Mouse (Mus musculus) neural tube, embryonic 11.5 days (tissue): ENCODE results near the gene Fau. TPM values are rescaled to one million over a fixed set of nuclear protein-coding genes. Genes with fewer than 3 reads are reported as not detected.

Experiments used
- ATAC-seq: fragments of 200-750 bp; cut with Nextera tagmentation; 2 replicates; pipeline ENCODE4 v1.8.0; 2017; ENCODE audit warnings: moderate number of reproducible peaks, mild to moderate bottlenecking, moderate TSS enrichment, moderate library complexity; ENCODE audit not compliant: insufficient read depth, low FRiP score, low TSS enrichment
- DNase-seq: peaks from one replicate; pipeline ENCODE4 v3.0.0-alpha.2; 2015; ENCODE audit warnings: low spot score
- H3K27ac ChIP-seq: fragments of 300-500 bp; sonication (generic); 2 replicates; pipeline ENCODE4 v1.5.1; 2014; ENCODE audit warnings: low read depth, mild to moderate bottlenecking, low read length
- H3K27me3 ChIP-seq: fragments of 300-500 bp; sonication (generic); 2 replicates; pipeline ENCODE4 v1.6.1; 2014; ENCODE audit warnings: mild to moderate bottlenecking, low read length, mixed read lengths; ENCODE audit not compliant: control insufficient read depth, insufficient read depth
- H3K36me3 ChIP-seq: fragments of 300-500 bp; sonication (generic); 2 replicates; pipeline ENCODE4 v1.6.1; 2014; ENCODE audit warnings: mild to moderate bottlenecking, low read length, moderate library complexity, mixed read lengths; ENCODE audit not compliant: control insufficient read depth, insufficient read depth
- H3K4me1 ChIP-seq: fragments of 300-500 bp; sonication (generic); 2 replicates; pipeline ENCODE4 v1.6.1; 2014; ENCODE audit warnings: low read length, mixed read lengths; ENCODE audit not compliant: control insufficient read depth, insufficient read depth
- H3K4me2 ChIP-seq: fragments of 300-500 bp; sonication (generic); 2 replicates; pipeline ENCODE4 v1.6.1; 2014; ENCODE audit warnings: low read depth, mild to moderate bottlenecking, moderate library complexity
- H3K4me3 ChIP-seq: fragments of 300-500 bp; sonication (generic); 2 replicates; pipeline ENCODE4 v1.5.1; 2014; ENCODE audit warnings: low read depth, low read length
- H3K9ac ChIP-seq: fragments of 300-500 bp; sonication (generic); 2 replicates; pipeline ENCODE4 v1.6.1; 2014; ENCODE audit warnings: mild to moderate bottlenecking, low read length
- H3K9me3 ChIP-seq: fragments of 300-500 bp; sonication (generic); 2 replicates; pipeline ENCODE4 v1.6.1; 2016; ENCODE audit warnings: low read length; ENCODE audit not compliant: control insufficient read depth
- WGBS: fragments of 180-500 bp; shearing (Covaris S2); extraction: QIAGEN DNeasy Blood & Tissue Kit; methylation state at CpG from one replicate; pipeline ENCODE4 v1.1.7; 2014; 5-methylcytosine and 5-hydroxymethylcytosine counted together
- polyA plus RNA-seq: library from polyadenylated mRNA; unstranded; fragments of >200 nt; fragmentation: Nextera tagmentation; extraction: Ambion mirVana; gene quantifications from 2 replicates; pipeline ENCODE4 v1.2.1, GENCODE M21; 2014

Gene Fau
- polyA plus RNA-seq, 1 experiment from 2014 or later: 790 TPM

DNA sequence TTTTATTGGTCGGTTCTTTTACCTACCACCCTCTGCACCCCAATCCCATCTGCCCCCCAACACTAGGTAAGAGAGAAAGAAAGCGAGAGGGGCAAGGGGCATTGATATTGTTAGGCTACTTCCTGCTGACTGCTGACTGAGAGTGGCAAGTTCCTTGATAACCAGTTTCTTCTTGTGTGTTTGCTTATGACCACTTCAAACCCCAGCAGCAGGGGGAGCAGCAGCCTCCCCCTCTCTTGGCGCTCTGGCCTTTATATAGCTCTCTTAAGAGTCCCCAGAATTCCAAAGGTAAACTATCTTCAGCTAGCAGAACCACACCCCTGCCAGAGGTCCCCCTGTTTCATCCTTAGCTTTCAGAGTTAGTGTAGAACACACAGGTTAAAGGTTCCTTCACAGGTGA is 37.4 kb upstream of the Fau start:
- 46% methylated on average over 3 of the region's 3 CpGs for WGBS
- Histone ChIP-seq H3K9ac (no peak overlapping the region), H3K27ac (no peak overlapping the region), H3K9me3 (no peaks in the 10 kb centered on the region), H3K4me2 (no peak overlapping the region), H3K4me3 (no peak overlapping the region), H3K36me3 (no peaks in the 10 kb centered on the region), H3K27me3 (peaks cover 15% of the 10 kb centered on the region), H3K4me1 (peaks cover 4% of the 10 kb centered on the region; the same call in 1 of the 2 replicates)
- DNase-seq (no peak), ATAC-seq (no peak)

DNA sequence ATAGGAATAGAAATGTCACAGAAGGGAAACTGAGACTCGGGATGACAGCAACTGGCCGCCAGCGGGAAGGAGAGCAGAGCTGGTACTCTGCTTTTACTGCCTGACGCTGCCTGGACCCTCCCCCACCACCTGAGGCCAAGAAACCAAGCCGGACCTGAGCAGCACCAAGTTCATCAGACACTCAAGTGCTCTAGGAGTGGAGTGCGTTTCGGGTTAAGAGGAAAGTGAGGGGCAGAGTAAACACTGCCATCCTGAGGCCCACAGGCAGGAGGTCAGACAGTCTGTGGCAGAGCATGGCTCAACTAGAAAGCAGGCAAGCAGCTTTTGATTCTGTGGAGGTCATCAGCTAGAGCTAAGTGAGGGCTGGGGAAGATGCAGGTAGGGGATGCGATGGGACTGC is 34.6 kb upstream of the Fau start:
- no peaks in the 10 kb centered on the region for H3K27me3 ChIP-seq
- 68% methylated on average over 8 of the region's 8 CpGs for WGBS

DNA sequence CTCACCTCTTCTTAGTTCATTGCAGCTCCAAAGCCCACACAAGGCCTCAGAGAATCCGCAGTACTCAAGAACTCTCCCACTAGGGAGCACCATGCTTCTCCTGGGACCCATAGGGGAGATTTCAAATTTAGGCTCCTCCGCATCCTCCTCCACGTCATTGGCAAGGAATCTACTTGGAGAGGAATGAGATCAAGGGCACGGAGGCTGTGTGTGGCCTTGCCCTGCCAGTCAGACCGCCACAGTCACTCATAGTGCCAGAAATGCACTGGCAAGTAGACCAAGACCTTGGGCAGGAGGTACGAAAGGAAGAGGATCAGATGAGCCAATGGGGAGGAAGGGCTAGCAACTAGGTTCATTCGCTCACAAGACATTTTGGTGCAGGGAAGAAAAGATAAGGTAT is 33.7 kb upstream of the Fau start:
- DNase-seq (no peak), ATAC-seq (no peak)
- Histone ChIP-seq H3K27me3 (no peaks in the 10 kb centered on the region), H3K4me1 (no peaks in the 10 kb centered on the region), H3K36me3 (no peaks in the 10 kb centered on the region), H3K4me2 (no peak overlapping the region), H3K27ac (no peak overlapping the region), H3K9ac (no peak overlapping the region), H3K9me3 (no peaks in the 10 kb centered on the region), H3K4me3 (no peak overlapping the region)
- 86% methylated on average over 7 of the region's 7 CpGs for WGBS

More for the DNA sequence above, 34.6 kb upstream of the Fau start:
- Histone ChIP-seq H3K9ac (no peak overlapping the region), H3K36me3 (no peaks in the 10 kb centered on the region), H3K4me3 (no peak overlapping the region), H3K4me2 (no peak overlapping the region), H3K27ac (no peak overlapping the region), H3K9me3 (no peaks in the 10 kb centered on the region), H3K4me1 (no peaks in the 10 kb centered on the region)
- DNase-seq (no peak), ATAC-seq (no peak)

DNA sequence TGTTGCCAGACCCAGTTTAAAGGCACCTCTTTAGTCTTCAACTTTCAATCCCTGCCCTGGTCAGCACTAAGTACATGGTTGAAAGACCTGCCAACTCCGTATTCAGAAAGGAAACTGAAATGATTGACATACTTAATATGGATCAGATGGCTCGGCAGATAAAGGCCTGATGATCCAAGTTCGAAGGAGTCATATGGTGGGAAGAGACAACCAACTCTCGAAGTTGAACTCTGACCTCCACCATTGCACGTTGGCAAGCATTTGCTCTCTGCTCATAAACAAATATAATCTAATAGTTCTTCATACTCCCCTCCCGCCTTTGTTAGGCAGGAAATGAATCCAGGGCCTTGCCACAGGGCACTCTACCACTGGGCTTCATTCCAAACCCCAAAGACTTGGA is 28.7 kb upstream of the Fau start:
- Histone ChIP-seq H3K36me3 (no peaks in the 10 kb centered on the region), H3K9me3 (no peaks in the 10 kb centered on the region), H3K27me3 (no peaks in the 10 kb centered on the region), H3K4me3 (no peak overlapping the region), H3K4me1 (no peaks in the 10 kb centered on the region), H3K27ac (no peak overlapping the region), H3K4me2 (no peak overlapping the region), H3K9ac (no peak overlapping the region)
- 92% methylated on average over 6 of the region's 6 CpGs for WGBS
- DNase-seq: no peak
- ATAC-seq: no peak

DNA sequence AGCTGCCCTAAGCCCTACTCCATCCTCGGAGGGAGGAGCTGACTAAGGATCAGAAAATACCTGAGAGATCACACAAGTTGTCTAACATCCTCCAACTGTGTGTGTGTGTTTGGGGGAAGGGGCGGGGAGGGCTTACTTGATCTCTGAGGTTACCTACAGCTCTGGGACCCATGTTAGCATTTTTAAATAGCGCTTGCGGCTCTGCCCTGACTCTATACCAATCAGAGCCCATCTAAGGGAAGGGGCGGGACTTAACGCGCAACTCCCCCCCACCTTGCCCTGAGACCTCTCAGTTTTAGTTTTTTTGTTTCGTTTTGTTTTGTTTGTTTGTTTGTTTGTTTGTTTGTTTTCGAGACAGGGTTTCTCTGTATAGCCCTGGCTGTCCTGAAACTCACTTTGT is 28.2 kb upstream of the Fau start:
- no peak for DNase-seq
- no peaks in the 10 kb centered on the region for H3K27me3 ChIP-seq
- H3K4me3 ChIP-seq: no peak overlapping the region
- H3K4me1 ChIP-seq: no peaks in the 10 kb centered on the region
- no peaks in the 10 kb centered on the region for H3K36me3 ChIP-seq
- H3K4me2 ChIP-seq: no peak overlapping the region
- H3K9me3 ChIP-seq: no peaks in the 10 kb centered on the region
- no peak overlapping the region for H3K27ac ChIP-seq
- H3K9ac ChIP-seq: no peak overlapping the region
- 82% methylated on average over 9 of the region's 9 CpGs for WGBS
- no peak for ATAC-seq

DNA sequence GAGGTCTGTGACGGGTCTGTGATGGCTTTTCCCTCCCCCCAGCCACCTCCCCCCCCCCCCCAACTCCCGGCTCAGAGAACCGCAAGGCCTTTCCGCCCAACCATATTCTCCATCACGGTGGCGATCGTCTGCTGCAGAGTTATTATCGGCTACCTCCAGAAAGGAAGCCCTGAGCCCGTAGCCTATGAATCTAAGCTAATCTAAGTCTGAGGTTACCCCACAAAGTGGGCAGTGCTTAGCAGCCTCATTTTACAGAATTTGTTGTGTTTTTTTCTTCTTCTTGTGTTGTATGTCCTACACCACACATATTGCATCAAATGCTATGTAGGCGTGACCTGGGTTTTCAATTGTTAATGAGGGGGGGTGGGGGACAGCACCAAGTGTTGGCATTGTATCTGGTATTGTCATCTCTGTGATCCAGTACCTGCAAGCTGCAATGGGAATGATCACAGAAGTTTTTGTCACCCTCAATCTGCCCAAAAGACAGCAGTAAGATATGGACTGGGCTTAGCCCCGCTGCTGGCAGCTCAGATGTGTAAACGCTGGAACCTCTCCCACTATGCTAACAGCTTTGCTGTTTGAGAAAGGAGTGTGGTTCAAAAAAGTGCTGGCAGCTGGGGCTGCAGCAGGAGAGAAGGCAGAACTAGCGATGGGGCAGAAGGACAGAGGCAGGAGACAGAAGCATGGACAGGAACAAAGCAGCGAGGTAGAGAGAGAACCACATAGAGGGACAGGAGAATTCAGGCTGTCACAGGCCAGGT is 26.9 kb upstream of the Fau start:
- H3K9me3 ChIP-seq: no peaks in the 10 kb centered on the region
- no peak overlapping the region for H3K4me2 ChIP-seq
- WGBS: 77% methylated on average over 14 of the region's 14 CpGs
- no peak overlapping the region for H3K27ac ChIP-seq
- no peak overlapping the region for H3K4me3 ChIP-seq
- H3K9ac ChIP-seq: no peak overlapping the region
- ATAC-seq: no peak
- DNase-seq: no peak
- no peaks in the 10 kb centered on the region for H3K36me3 ChIP-seq
- H3K4me1 ChIP-seq: no peaks in the 10 kb centered on the region
- no peaks in the 10 kb centered on the region for H3K27me3 ChIP-seq

DNA sequence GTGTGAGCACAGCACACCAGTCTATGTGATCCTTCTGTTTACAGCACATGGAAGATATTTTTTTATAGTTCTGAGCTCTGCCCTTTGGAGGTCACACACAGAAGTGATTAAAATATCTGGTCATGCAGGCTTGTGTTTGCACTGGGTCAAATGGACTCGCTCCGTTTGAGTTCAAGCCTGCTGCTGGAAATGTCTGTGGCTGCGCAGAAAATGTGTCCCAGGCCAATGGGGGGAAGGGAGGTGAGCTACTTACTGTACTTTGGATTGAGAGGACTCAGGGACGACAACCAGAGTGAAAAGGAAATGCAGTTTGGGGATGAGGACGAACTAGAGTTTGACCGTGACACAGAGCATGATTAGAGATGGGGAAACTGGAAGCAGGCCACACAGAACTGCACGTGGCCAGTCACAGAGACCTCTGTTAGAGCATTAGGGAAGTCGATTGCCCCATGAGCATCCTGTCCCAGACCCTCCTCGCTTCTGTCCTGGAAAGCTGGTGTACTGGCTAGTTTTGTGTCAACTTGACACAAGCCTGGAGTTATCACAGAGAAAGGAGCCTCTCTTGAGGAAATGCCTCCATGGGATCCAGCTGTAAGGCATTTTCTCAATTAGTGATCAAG is 21.6 kb upstream of the Fau start:
- Histone ChIP-seq H3K4me2 (no peak overlapping the region), H3K36me3 (no peaks in the 10 kb centered on the region), H3K9ac (no peak overlapping the region), H3K9me3 (no peaks in the 10 kb centered on the region), H3K4me1 (no peaks in the 10 kb centered on the region), H3K27ac (no peak overlapping the region), H3K4me3 (no peak overlapping the region), H3K27me3 (no peaks in the 10 kb centered on the region)
- DNase-seq (no peak), ATAC-seq (no peak)
- WGBS: 82% methylated on average over 9 of the region's 9 CpGs

DNA sequence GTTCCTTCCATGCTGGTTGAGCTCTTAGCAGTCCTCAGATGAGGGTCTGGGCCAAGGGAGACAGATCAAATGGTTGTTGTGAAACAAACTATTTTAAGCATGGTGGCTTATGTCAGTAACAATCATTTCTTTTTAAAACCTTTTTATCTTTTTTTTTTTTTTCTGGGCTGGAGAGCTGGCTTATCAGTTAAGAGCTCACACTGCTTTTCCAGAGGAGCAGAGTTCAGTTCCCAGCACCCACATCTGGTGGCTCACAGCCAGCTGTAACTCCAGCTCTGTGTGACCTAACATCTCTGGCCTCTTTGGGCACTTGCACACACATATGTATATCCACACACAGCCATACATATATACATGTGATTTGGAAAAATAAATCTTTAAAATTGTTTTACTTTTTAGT is 19.9 kb upstream of the Fau start:
- Histone ChIP-seq H3K27me3 (no peaks in the 10 kb centered on the region), H3K9me3 (no peaks in the 10 kb centered on the region), H3K27ac (no peak overlapping the region), H3K36me3 (no peaks in the 10 kb centered on the region), H3K4me3 (no peak overlapping the region), H3K4me1 (no peaks in the 10 kb centered on the region), H3K4me2 (no peak overlapping the region), H3K9ac (no peak overlapping the region)
- ATAC-seq (no peak), DNase-seq (no peak)

DNA sequence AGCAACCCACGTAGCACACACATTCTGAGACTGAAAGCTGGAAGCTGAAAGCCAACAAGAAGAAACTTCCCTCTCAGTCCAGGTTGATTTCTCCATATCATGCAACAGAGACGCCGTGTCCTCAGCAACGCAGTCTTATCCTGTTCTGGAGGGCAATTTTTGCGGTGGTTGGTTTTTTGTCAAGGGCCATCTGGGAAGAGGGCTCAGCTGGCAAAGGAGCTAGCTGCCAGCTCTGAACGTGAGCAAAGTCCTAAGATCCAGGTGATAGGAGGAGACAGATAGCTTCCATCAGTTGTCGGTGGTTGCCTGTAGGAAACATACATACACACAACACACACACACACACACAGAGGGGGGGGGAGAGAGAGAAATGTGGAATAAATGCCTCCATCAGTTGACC is 19.3 kb upstream of the Fau start:
- 89% methylated on average over 7 of the region's 7 CpGs for WGBS

More for the DNA sequence above, 19.3 kb upstream of the Fau start:
- no peak overlapping the region for H3K27ac ChIP-seq
- no peaks in the 10 kb centered on the region for H3K4me1 ChIP-seq
- H3K9ac ChIP-seq: no peak overlapping the region
- ATAC-seq (no peak), DNase-seq (no peak)
- H3K36me3 ChIP-seq: no peaks in the 10 kb centered on the region
- H3K27me3 ChIP-seq: no peaks in the 10 kb centered on the region
- no peak overlapping the region for H3K4me3 ChIP-seq
- no peaks in the 10 kb centered on the region for H3K9me3 ChIP-seq
- H3K4me2 ChIP-seq: no peak overlapping the region
